Mouse (Mus musculus) mesoderm, embryonic 11.5 days (tissue): ENCODE results near the gene Foxp3.

Source experiments
- DNase-seq: peaks from one replicate; pipeline ENCODE4 v3.0.0-alpha.2; 2012; ENCODE audit warnings: low read depth, low spot score

Gene Foxp3

DNA sequence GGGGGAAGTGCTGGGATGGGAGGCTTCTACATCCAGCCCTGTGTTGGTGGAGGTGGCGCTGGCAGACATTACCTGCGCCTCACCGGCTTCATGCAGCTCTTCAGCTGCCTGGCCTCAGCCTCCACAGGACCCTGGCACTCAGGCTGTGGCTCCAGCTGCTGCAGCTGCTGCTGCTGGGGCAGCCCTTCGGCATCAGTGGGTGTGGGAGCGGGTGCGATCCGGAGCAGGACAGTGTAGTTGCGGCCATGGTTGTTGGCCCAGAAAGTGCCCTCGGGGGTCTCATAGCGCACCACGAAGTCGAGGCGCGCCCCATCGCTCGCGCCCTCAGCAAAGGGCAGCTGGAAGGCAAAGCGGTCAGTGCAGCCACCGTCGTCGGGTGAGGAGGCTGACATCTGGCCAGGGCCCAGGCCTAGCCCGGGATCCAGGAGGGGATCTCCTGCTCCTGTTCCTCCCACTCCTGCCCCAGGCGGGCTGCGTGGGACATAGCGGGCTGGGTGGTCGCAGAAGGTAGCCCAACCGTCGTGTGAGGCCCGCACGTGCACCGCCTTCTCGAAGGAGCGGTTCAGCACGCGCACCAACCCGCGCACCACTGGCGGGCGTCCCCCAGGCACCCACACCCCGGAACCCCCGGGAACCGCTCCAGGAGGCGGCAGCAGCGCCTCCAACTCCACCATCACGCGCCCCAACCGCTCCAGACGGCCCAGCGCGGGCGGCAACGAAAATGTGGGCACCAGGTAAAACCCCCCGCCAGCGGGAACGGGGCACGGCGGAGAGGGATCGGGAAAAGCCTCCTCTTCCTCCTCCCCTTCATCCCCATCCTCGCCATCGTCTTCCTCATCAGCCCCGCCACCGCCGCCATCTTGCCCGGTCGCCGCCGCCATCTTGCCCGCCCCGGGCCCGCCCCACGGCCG lies at the start of gene Foxp3:
TSS of gene Foxp3 (plus strand) at position 469 of the 911 bp plus-strand sequence.
- peak; percentile 27 for DNase-seq

GRCm38 (mm10) chrX:7524961-7525360 lies 48.5 kb upstream of the Foxp3 start:
- peak; percentile 1 for DNase-seq

DNA sequence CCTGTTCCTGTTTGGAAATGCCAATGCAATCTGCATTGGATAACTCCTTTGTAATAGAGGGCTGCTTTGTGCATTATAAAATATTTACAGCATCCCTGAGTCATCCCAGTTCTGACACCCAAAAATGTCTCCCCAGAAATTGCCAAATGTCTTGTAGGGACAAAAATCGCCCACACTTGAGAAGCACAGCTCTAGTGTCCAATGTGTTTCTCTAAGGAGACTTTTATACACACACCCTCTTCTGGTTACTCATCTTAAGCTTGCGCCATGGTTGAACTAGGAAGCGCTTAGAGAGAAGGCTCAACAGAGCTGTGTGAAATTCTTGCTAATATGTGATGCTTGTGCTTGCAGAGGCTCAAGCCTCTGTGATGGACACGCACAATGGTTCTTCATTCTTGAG lies 20.0 kb upstream of the Foxp3 start:
- DNase-seq, result no peak

DNA sequence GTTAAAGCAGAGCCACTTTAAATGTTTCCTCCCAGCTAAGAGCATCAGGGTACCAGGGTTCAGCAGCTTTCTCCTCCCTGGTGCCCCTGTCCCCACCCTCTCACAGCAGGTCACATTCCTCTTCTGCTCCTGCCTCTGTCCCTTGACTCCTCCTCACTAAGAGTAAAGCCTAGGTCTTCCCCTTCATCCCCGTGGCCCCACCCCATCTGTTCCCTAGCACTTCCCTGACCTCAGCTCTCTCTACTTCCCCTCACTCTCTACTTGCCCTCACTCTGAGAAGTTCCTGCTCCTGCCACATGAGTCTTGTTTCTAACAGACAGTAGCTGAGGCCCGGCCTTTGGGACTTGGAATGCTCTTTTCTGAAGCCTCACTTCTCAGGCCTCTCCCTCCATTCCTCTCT lies 10.4 kb upstream of the Foxp3 start:
- no peak for DNase-seq

GRCm38 (mm10) chrX:7566352-7566751 lies 7.1 kb upstream of the Foxp3 start:
- DNase-seq, result no peak

DNA sequence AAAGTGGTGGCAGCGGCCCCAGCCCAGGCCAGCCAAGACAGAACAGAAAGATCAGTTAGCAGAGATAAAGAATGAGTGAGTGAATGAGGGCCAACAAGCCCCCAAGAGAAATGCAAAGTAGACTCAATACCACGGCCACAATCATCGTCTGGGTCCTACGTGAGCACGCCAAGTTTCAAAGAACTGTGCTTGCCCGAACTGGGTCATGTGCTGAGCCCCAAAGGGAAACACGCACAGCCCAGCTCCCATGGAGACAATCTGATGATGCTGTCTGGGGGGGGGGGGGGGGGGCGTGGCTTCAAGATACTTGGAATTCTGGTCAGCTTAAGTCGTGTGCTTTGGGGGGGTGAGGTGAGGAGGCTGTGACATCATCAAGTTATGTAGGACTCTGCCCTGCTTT lies 6.0 kb upstream of the Foxp3 start:
- no peak for DNase-seq

DNA sequence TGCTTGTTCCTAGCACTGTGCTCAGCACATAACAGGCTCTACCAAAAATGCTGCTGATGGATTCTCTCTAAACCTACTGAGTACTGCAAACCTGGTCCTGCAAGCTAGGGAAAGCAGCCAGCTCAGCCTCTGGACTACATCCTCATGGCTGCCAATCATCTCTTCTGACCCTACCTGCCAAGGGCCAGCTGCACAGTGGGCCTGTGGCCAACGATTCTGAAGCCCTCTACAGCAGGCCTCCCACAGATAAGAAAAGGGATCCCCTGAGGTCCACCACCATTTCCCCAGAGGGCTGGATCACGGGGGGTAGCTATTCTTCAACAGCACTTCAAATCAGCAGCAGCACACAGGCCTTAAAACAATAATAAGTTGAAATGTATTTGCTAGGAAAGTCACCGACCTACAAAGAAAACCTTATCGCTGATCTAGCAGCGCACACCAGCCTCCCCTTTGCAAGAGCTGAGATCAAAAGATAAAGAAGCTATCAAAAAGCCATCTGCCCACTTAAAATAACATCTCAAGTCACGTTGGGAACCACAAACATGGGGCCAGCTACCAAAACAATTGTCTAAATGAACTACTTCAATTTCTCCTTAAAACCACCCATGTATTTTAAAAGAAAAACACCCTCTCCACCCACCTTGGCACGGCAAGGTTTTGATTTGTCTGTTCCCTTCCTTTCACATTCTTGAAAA lies 2.8 kb upstream of the Foxp3 start:
- DNase-seq, result no peak

DNA sequence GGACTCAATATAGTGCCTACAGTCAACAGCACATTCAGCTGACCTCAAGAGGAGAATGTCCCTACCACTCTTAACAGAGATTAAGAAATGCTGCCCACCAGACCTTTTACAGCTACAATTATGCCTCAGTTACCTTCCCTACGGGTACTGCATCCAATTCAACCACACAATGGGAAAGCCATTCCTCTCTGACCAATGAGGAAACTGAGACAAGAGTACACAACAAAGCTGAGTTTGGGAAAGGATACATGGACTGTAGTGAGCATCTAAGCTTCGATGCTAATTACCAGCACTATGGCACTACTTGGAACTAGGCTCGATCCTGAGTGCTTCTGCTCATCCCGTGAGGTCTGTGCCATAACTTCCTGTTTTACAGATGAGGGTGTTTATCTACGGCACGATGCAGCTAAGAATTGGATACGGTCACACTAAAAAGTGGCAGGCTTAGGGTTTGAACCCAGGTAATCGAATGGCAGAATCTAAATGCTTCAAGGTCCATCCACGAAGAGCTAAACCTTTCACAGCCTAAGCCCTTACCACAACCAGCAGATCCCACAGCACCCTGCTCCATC lies 1.8 kb upstream of the Foxp3 start:
- DNase-seq, result no peak

GRCm38 (mm10) chrX:7572466-7572865 lies 978 bp upstream of the Foxp3 start:
- DNase-seq, result no peak

GRCm38 (mm10) chrX:7574087-7574884 lies 842 bp downstream of the Foxp3 start, which contains the start of gene Ppp1r3f:
Gene Ppp1r3f, minus strand, starts transcription at chrX:7574283.
- peak; percentile 93 for DNase-seq

DNA sequence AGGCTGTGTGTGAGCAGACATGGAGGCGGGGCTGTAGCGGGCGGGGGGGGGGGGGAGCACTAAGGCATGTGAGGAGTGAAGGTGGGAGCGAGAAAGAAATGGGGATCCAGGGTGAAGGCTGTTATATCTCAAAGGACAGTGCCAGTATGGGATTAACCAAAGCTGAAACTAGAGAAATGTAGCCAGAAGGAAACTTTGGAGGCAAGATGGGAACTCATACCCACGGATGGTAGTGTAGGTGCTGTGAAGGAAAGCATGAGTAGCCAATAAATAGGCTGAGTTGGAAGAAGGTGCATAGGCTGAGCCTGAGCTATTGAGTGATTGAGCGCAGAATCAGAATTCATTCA lies 1.4 kb downstream of the Foxp3 start:
- DNase-seq, result no peak

- DNase-seq, result no peak
These were observed 7.7 kb downstream of the Foxp3 start for GRCm38 (mm10) chrX:7581151-7581550.

DNA sequence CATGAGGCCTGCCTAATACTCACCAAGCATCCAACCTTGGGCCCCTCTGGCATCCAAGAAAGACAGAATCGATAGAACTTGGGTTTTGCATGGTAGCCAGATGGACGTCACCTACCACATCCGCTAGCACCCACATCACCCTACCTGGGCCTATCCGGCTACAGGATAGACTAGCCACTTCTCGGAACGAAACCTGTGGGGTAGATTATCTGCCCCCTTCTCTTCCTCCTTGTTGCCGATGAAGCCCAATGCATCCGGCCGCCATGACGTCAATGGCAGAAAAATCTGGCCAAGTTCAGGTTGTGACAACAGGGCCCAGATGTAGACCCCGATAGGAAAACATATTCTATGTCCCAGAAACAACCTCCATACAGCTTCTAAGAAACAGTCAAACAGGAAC lies 10.4 kb downstream of the Foxp3 start:
- DNase-seq, result no peak

DNA sequence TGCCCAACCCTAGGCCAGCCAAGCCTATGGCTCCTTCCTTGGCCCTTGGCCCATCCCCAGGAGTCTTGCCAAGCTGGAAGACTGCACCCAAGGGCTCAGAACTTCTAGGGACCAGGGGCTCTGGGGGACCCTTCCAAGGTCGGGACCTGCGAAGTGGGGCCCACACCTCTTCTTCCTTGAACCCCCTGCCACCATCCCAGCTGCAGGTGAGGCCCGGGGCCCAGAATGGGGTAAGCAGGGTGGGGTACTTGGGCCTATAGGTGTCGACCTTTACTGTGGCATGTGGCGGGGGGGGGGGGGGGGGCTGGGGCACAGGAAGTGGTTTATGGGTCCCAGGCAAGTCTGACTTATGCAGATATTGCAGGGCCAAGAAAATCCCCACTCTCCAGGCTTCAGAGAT lies 12.9 kb downstream of the Foxp3 start:
- no peak for DNase-seq

DNA sequence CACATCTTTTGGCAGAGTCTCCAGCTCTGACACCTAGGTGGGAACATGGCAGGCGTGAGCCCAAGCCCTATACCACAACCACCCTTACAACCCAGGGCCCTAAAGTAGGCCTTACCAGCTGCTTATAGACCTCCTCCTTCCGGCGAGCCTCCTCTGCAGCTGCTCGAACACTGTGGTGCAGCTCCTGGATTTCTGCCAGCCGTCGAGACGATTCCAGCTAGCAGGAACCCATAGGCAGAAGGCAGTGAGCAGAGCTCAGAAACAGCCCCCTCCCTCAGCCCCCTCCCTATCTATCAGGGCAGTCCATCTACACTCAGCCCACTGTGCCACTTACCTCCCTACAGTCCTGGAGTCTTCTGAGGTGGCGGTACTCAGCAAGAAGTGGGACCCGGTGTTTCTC lies 21.9 kb downstream of the Foxp3 start:
- no peak for DNase-seq

DNA sequence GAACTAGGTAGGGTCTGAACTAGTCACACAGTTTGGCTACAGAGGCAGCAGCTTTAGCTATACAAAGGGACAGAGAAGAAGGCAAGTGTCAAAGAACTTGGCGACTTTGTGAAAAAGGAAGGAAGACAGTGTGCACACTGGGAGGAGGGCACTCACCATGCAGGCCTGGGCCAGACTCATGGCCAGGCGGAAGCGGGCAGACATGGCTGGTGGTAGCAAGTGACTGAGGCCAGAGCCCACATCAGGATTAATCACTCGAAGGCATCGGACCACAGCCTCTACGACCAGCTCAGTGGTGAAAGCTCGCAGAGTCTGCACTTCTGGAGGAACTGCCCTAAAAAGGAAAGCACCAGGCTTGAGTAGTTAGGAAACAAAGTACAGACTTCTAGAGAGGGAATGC lies 30.6 kb downstream of the Foxp3 start:
- DNase-seq, result no peak

- DNase-seq, result peak; percentile 86
These were observed 31.6 kb downstream of the Foxp3 start, which contains the start of gene Ccdc22 for GRCm38 (mm10) chrX:7604879-7605574. Gene Ccdc22, minus strand, starts transcription at chrX:7605517.

GRCm38 (mm10) chrX:7605575-7605941 lies 32.1 kb downstream of the Foxp3 start:
- DNase-seq, result no peak

DNA sequence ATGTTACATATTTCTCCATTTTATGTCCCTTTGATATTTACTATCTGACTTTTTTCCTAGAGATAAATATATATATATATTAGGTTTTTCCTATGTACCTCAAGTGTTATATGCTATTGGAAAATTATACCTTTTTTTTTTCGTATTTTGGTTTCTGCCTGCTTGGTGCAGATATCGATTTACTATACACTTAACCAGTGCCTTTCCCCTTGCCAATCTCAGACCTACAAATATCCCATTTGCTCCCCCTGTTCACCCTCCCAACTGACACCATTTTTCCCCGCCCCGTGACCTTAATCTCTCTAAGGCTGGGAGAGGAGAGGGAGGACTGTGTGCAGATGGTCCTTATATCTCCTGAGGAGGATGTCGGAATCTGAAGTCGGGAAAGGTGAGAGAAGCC lies 33.3 kb downstream of the Foxp3 start, which contains the start of gene Cacna1f:
TSS of gene Cacna1f (plus strand) at position 301 of the 400 bp plus-strand sequence.
- DNase-seq, result no peak

DNA sequence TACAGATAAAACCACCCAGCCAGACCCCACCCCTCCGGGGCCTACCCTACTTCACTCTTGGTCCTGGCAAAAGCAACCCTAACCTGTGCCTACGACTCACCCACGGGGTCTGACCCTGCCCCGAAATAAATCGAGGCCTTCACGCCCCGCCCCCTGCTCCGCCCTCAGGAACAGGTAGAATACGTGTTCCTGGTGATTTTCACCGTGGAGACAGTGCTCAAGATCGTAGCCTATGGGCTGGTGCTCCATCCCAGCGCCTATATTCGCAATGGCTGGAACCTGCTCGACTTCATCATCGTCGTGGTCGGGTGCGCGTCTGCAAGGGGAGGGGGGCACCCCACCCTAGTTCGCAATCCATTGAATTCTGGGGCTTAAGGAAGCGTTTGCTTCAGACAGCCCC lies 36.6 kb downstream of the Foxp3 start:
- DNase-seq, result no peak
